Mouse (Mus musculus): ENCODE measurements around the gene Iscu. TPM values are rescaled to one million over a fixed set of nuclear protein-coding genes. Genes with fewer than 3 reads are reported as not detected.

Gene Iscu
- polyA plus RNA-seq (2014; fragmentation: Nextera tagmentation; extraction: Ambion mirVana), result 103 and 107 TPM in 2 replicates

- Histone ChIP-seq H3K4me3 (ENCODE audit: low read depth, low read length) (peak within 1 kb of the TSS; percentile 99), H3K4me2 (ENCODE audit: low read depth, low read length) (peak within 1 kb of the TSS; percentile 97), H3K4me1 (ENCODE audit: control insufficient read depth, insufficient read depth, low read length) (peaks cover 10% of the 10 kb centered on the region), H3K27ac (replicated peaks; ENCODE audit: low read depth, low read length) (peak within 1 kb of the TSS; percentile 99), H3K9ac (ENCODE audit: low read depth, low read length) (peak within 1 kb of the TSS; percentile 95), H3K36me3 (ENCODE audit: control insufficient read depth, insufficient read depth, low read length) (peaks cover 42% of the 10 kb centered on the region), H3K27me3 (replicated peaks; ENCODE audit: control insufficient read depth, insufficient read depth, low read length) (no peaks in the 10 kb centered on the region), H3K9me3 (ENCODE audit: control insufficient read depth, low read length) (no peaks in the 10 kb centered on the region)
- ATAC-seq (ENCODE audit: low read depth) (peak; percentile 88), DNase-seq (ENCODE audit: low spot score) (peak; percentile 97)
- WGBS, result 0% methylated on average over 8 of the region's 49 CpGs
These were observed at the start of gene Iscu, which contains the start of gene Sart3 for GRCm38 (mm10) chr5:113772450-113772895. Gene Iscu, plus strand, starts transcription at chr5:113772748. Gene Sart3, minus strand, starts transcription at chr5:113772510.

- ATAC-seq (ENCODE audit: low read depth) (no peak), DNase-seq (ENCODE audit: low spot score) (no peak)
- no peaks in the 10 kb centered on the region for H3K9me3 ChIP-seq (ENCODE audit: control insufficient read depth, low read length)
- H3K9ac ChIP-seq (ENCODE audit: low read depth, low read length), result no peak overlapping the region
- H3K36me3 ChIP-seq (ENCODE audit: control insufficient read depth, insufficient read depth, low read length), result no peaks in the 10 kb centered on the region
- no peaks in the 10 kb centered on the region for H3K4me1 ChIP-seq (ENCODE audit: control insufficient read depth, insufficient read depth, low read length)
- no peak overlapping the region for H3K27ac ChIP-seq (replicated peaks; ENCODE audit: low read depth, low read length)
- H3K4me3 ChIP-seq (ENCODE audit: low read depth, low read length), result no peak overlapping the region
- H3K27me3 ChIP-seq (replicated peaks; ENCODE audit: control insufficient read depth, insufficient read depth, low read length), result no peaks in the 10 kb centered on the region
- WGBS, result 31% methylated on average over 8 of the region's 8 CpGs
- H3K4me2 ChIP-seq (ENCODE audit: low read depth, low read length), result no peak overlapping the region
These were observed 48.8 kb upstream of the Iscu start for GRCm38 (mm10) chr5:113723567-113724237.

GRCm38 (mm10) chr5:113724446-113724845 is 48.1 kb upstream of the Iscu start, which contains the start of gene 1700069L16Rik:
Gene 1700069L16Rik, minus strand, starts transcription at chr5:113724772.
- Histone ChIP-seq H3K9me3 (ENCODE audit: control insufficient read depth, low read length) (no peaks in the 10 kb centered on the region), H3K27me3 (replicated peaks; ENCODE audit: control insufficient read depth, insufficient read depth, low read length) (no peaks in the 10 kb centered on the region), H3K9ac (ENCODE audit: low read depth, low read length) (no peak within 1 kb of the TSS), H3K27ac (replicated peaks; ENCODE audit: low read depth, low read length) (no peak within 1 kb of the TSS), H3K36me3 (ENCODE audit: control insufficient read depth, insufficient read depth, low read length) (no peaks in the 10 kb centered on the region), H3K4me3 (ENCODE audit: low read depth, low read length) (no peak within 1 kb of the TSS), H3K4me2 (ENCODE audit: low read depth, low read length) (no peak within 1 kb of the TSS), H3K4me1 (ENCODE audit: control insufficient read depth, insufficient read depth, low read length) (no peaks in the 10 kb centered on the region)
- 4% methylated on average over 15 of the region's 15 CpGs for WGBS
- DNase-seq (ENCODE audit: low spot score) (peak; percentile 84), ATAC-seq (ENCODE audit: low read depth) (peak; percentile 68; the same call in 1 of the 2 replicates)

GRCm38 (mm10) chr5:113725417-113725816 is 47.1 kb upstream of the Iscu start:
- no peak for DNase-seq (ENCODE audit: low spot score)
- H3K4me1 ChIP-seq (ENCODE audit: control insufficient read depth, insufficient read depth, low read length), result no peaks in the 10 kb centered on the region
- WGBS, result 72% methylated on average over 12 of the region's 12 CpGs
- no peak overlapping the region for H3K27ac ChIP-seq (replicated peaks; ENCODE audit: low read depth, low read length)
- no peaks in the 10 kb centered on the region for H3K27me3 ChIP-seq (replicated peaks; ENCODE audit: control insufficient read depth, insufficient read depth, low read length)
- no peak overlapping the region for H3K9ac ChIP-seq (ENCODE audit: low read depth, low read length)
- no peak for ATAC-seq (ENCODE audit: low read depth)
- no peaks in the 10 kb centered on the region for H3K9me3 ChIP-seq (ENCODE audit: control insufficient read depth, low read length)
- H3K4me2 ChIP-seq (ENCODE audit: low read depth, low read length), result no peak overlapping the region
- H3K36me3 ChIP-seq (ENCODE audit: control insufficient read depth, insufficient read depth, low read length), result no peaks in the 10 kb centered on the region
- no peak overlapping the region for H3K4me3 ChIP-seq (ENCODE audit: low read depth, low read length)

- Histone ChIP-seq H3K36me3 (ENCODE audit: control insufficient read depth, insufficient read depth, low read length) (no peaks in the 10 kb centered on the region), H3K4me3 (ENCODE audit: low read depth, low read length) (no peak overlapping the region), H3K27me3 (replicated peaks; ENCODE audit: control insufficient read depth, insufficient read depth, low read length) (no peaks in the 10 kb centered on the region), H3K9me3 (ENCODE audit: control insufficient read depth, low read length) (no peaks in the 10 kb centered on the region), H3K9ac (ENCODE audit: low read depth, low read length) (no peak overlapping the region), H3K27ac (replicated peaks; ENCODE audit: low read depth, low read length) (no peak overlapping the region), H3K4me1 (ENCODE audit: control insufficient read depth, insufficient read depth, low read length) (no peaks in the 10 kb centered on the region), H3K4me2 (ENCODE audit: low read depth, low read length) (no peak overlapping the region)
- ATAC-seq (ENCODE audit: low read depth) (no peak), DNase-seq (ENCODE audit: low spot score) (no peak)
- 69% methylated on average over 6 of the region's 6 CpGs for WGBS
These were observed 45.9 kb upstream of the Iscu start for GRCm38 (mm10) chr5:113726618-113727017.

- no peak overlapping the region for H3K9ac ChIP-seq (ENCODE audit: low read depth, low read length)
- no peaks in the 10 kb centered on the region for H3K4me1 ChIP-seq (ENCODE audit: control insufficient read depth, insufficient read depth, low read length)
- H3K9me3 ChIP-seq (ENCODE audit: control insufficient read depth, low read length), result no peaks in the 10 kb centered on the region
- no peak for ATAC-seq (ENCODE audit: low read depth)
- no peak overlapping the region for H3K4me2 ChIP-seq (ENCODE audit: low read depth, low read length)
- no peaks in the 10 kb centered on the region for H3K27me3 ChIP-seq (replicated peaks; ENCODE audit: control insufficient read depth, insufficient read depth, low read length)
- DNase-seq (ENCODE audit: low spot score), result no peak
- WGBS, result 67% methylated on average over 12 of the region's 12 CpGs
- H3K36me3 ChIP-seq (ENCODE audit: control insufficient read depth, insufficient read depth, low read length), result no peaks in the 10 kb centered on the region
- H3K27ac ChIP-seq (replicated peaks; ENCODE audit: low read depth, low read length), result no peak overlapping the region
- no peak overlapping the region for H3K4me3 ChIP-seq (ENCODE audit: low read depth, low read length)
These were observed 45.3 kb upstream of the Iscu start for GRCm38 (mm10) chr5:113727238-113727637.

- Histone ChIP-seq H3K4me3 (ENCODE audit: low read depth, low read length) (no peak overlapping the region), H3K4me1 (ENCODE audit: control insufficient read depth, insufficient read depth, low read length) (no peaks in the 10 kb centered on the region), H3K4me2 (ENCODE audit: low read depth, low read length) (no peak overlapping the region), H3K36me3 (ENCODE audit: control insufficient read depth, insufficient read depth, low read length) (no peaks in the 10 kb centered on the region), H3K27me3 (replicated peaks; ENCODE audit: control insufficient read depth, insufficient read depth, low read length) (no peaks in the 10 kb centered on the region), H3K9me3 (ENCODE audit: control insufficient read depth, low read length) (no peaks in the 10 kb centered on the region), H3K9ac (ENCODE audit: low read depth, low read length) (no peak overlapping the region), H3K27ac (replicated peaks; ENCODE audit: low read depth, low read length) (no peak overlapping the region)
- WGBS, result 54% methylated on average over 7 of the region's 7 CpGs
- no peak for DNase-seq (ENCODE audit: low spot score)
- ATAC-seq (ENCODE audit: low read depth), result no peak
These were observed 44.5 kb upstream of the Iscu start for GRCm38 (mm10) chr5:113728011-113728410.

GRCm38 (mm10) chr5:113728691-113729090 is 43.9 kb upstream of the Iscu start:
- no peak for DNase-seq (ENCODE audit: low spot score)
- no peak overlapping the region for H3K4me3 ChIP-seq (ENCODE audit: low read depth, low read length)
- no peak overlapping the region for H3K4me2 ChIP-seq (ENCODE audit: low read depth, low read length)
- no peak overlapping the region for H3K9ac ChIP-seq (ENCODE audit: low read depth, low read length)
- H3K36me3 ChIP-seq (ENCODE audit: control insufficient read depth, insufficient read depth, low read length), result no peaks in the 10 kb centered on the region
- H3K9me3 ChIP-seq (ENCODE audit: control insufficient read depth, low read length), result no peaks in the 10 kb centered on the region
- no peaks in the 10 kb centered on the region for H3K4me1 ChIP-seq (ENCODE audit: control insufficient read depth, insufficient read depth, low read length)
- 81% methylated on average over 7 of the region's 7 CpGs for WGBS
- no peak overlapping the region for H3K27ac ChIP-seq (replicated peaks; ENCODE audit: low read depth, low read length)
- H3K27me3 ChIP-seq (replicated peaks; ENCODE audit: control insufficient read depth, insufficient read depth, low read length), result no peaks in the 10 kb centered on the region
- no peak for ATAC-seq (ENCODE audit: low read depth)

GRCm38 (mm10) chr5:113730641-113731121 is 41.9 kb upstream of the Iscu start:
- no peak overlapping the region for H3K4me3 ChIP-seq (ENCODE audit: low read depth, low read length)
- no peaks in the 10 kb centered on the region for H3K9me3 ChIP-seq (ENCODE audit: control insufficient read depth, low read length)
- H3K27me3 ChIP-seq (replicated peaks; ENCODE audit: control insufficient read depth, insufficient read depth, low read length), result no peaks in the 10 kb centered on the region
- DNase-seq (ENCODE audit: low spot score) (no peak), ATAC-seq (ENCODE audit: low read depth) (no peak; the same call in 1 of the 2 replicates)
- 61% methylated on average over 7 of the region's 7 CpGs for whole genome bisulfite sequencing
- H3K9ac ChIP-seq (ENCODE audit: low read depth, low read length), result no peak overlapping the region
- no peak overlapping the region for H3K4me2 ChIP-seq (ENCODE audit: low read depth, low read length)
- H3K4me1 ChIP-seq (ENCODE audit: control insufficient read depth, insufficient read depth, low read length), result no peaks in the 10 kb centered on the region
- H3K36me3 ChIP-seq (ENCODE audit: control insufficient read depth, insufficient read depth, low read length), result no peaks in the 10 kb centered on the region
- no peak overlapping the region for H3K27ac ChIP-seq (replicated peaks; ENCODE audit: low read depth, low read length)
